Mouse (Mus musculus) midbrain, embryonic 12.5 days (tissue): ENCODE measurements around the gene Flii. TPM values are rescaled to one million over a fixed set of nuclear protein-coding genes. Genes with fewer than 3 reads are reported as not detected.
A peak's percentile ranks its signal among the peaks of the same experiment; 100 is the strongest.

Experiments
- ATAC-seq: fragments of 200-750 bp; cut with Nextera tagmentation; 2 replicates; pipeline ENCODE4 v1.8.0; 2017; ENCODE audit warnings: low read depth, moderate TSS enrichment, moderate library complexity; ENCODE audit not compliant: low FRiP score
- H3K27ac ChIP-seq: fragments of 300-500 bp; sonication (generic); replicated peaks from 2 replicates; pipeline ENCODE4 v1.5.1; 2016; ENCODE audit warnings: mild to moderate bottlenecking
- H3K27me3 ChIP-seq: fragments of 300-500 bp; sonication (generic); 2 replicates; pipeline ENCODE4 v1.6.1; 2016; ENCODE audit warnings: mild to moderate bottlenecking
- H3K36me3 ChIP-seq: fragments of 300-500 bp; sonication (generic); 2 replicates; pipeline ENCODE4 v1.6.1; 2016
- H3K4me1 ChIP-seq: fragments of 300-500 bp; sonication (generic); 2 replicates; pipeline ENCODE4 v1.6.1; 2016
- H3K4me2 ChIP-seq: fragments of 300-500 bp; sonication (generic); replicated peaks from 2 replicates; pipeline ENCODE4 v1.6.1; 2016; ENCODE audit warnings: mild to moderate bottlenecking, moderate library complexity
- H3K4me3 ChIP-seq: fragments of 300-500 bp; sonication (generic); 2 replicates; pipeline ENCODE4 v1.5.1; 2016; ENCODE audit warnings: mild to moderate bottlenecking
- H3K9ac ChIP-seq: fragments of 300-500 bp; sonication (generic); replicated peaks from 2 replicates; pipeline ENCODE4 v1.6.1; 2016; ENCODE audit warnings: mild to moderate bottlenecking, moderate library complexity
- H3K9me3 ChIP-seq: fragments of 300-500 bp; sonication (generic); 2 replicates; pipeline ENCODE4 v1.6.1; 2016; ENCODE audit warnings: mild to moderate bottlenecking
- WGBS: fragments of 180-500 bp; shearing (Covaris S2); methylation state at CpG from one replicate; pipeline ENCODE4 v1.1.7; 2016; 5-methylcytosine and 5-hydroxymethylcytosine counted together
- polyA plus RNA-seq: library from polyadenylated mRNA; unstranded; fragments of >200 nt; fragmentation: Nextera tagmentation; extraction: Ambion mirVana; gene quantifications from 2 replicates; pipeline ENCODE4 v1.2.1, GENCODE M21; 2016

Gene Flii
- polyA plus RNA-seq, 1 experiment from 2014 or later: 76.9 TPM

GRCm38 (mm10) chr11:60737450-60737849 lies 10.4 kb upstream of the Flii start:
- Histone ChIP-seq H3K4me1 (no peaks in the 10 kb centered on the region), H3K27ac (no peak overlapping the region), H3K9me3 (no peaks in the 10 kb centered on the region), H3K4me2 (no peak overlapping the region), H3K36me3 (peaks cover 50% of the 10 kb centered on the region), H3K9ac (no peak overlapping the region), H3K27me3 (no peaks in the 10 kb centered on the region), H3K4me3 (no peak overlapping the region)
- no peak for ATAC-seq

GRCm38 (mm10) chr11:60736491-60736890 lies 9.4 kb upstream of the Flii start:
- no peaks in the 10 kb centered on the region for H3K4me1 ChIP-seq
- no peak for ATAC-seq
- no peak overlapping the region for H3K4me2 ChIP-seq
- H3K4me3 ChIP-seq: no peak overlapping the region
- H3K27ac ChIP-seq: no peak overlapping the region
- H3K27me3 ChIP-seq: no peaks in the 10 kb centered on the region
- no peak overlapping the region for H3K9ac ChIP-seq
- H3K36me3 ChIP-seq: peaks cover 47% of the 10 kb centered on the region
- 88% methylated on average over 3 of the region's 3 CpGs for WGBS
- H3K9me3 ChIP-seq: no peaks in the 10 kb centered on the region

DNA sequence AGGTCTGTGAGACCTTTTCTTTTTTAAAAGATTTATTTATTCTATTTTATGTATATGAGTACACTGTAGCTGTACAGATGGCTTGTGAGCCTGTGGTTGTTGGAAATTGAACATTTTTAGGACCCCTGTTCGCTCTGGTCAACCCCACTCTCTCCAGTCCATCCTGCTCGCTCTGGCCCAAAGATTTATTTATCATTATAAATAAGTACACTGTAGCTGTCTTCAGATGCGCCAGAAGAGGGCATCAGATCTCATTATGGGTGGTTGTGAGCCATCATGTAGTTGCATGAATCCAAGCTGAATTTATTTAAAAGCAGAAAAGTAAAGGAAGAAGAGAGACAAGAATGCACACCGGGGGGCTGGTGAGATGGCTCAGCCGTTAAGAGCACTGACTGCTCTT lies 8.1 kb upstream of the Flii start:
- peaks cover 45% of the 10 kb centered on the region for H3K36me3 ChIP-seq
- H3K9ac ChIP-seq: no peak overlapping the region
- WGBS: 81% methylated on average over 5 of the region's 5 CpGs
- no peak for ATAC-seq
- no peaks in the 10 kb centered on the region for H3K4me1 ChIP-seq
- H3K4me3 ChIP-seq: no peak overlapping the region
- no peaks in the 10 kb centered on the region for H3K27me3 ChIP-seq
- no peak overlapping the region for H3K4me2 ChIP-seq
- no peak overlapping the region for H3K27ac ChIP-seq
- H3K9me3 ChIP-seq: no peaks in the 10 kb centered on the region

GRCm38 (mm10) chr11:60734206-60734605 lies 7.1 kb upstream of the Flii start:
- Histone ChIP-seq H3K36me3 (peaks cover 36% of the 10 kb centered on the region), H3K27me3 (no peaks in the 10 kb centered on the region), H3K4me1 (peaks cover 6% of the 10 kb centered on the region), H3K9ac (no peak overlapping the region), H3K4me3 (no peak overlapping the region), H3K9me3 (no peaks in the 10 kb centered on the region), H3K27ac (no peak overlapping the region), H3K4me2 (no peak overlapping the region)
- ATAC-seq: no peak
- WGBS: 88% methylated on average over 2 of the region's 2 CpGs

DNA sequence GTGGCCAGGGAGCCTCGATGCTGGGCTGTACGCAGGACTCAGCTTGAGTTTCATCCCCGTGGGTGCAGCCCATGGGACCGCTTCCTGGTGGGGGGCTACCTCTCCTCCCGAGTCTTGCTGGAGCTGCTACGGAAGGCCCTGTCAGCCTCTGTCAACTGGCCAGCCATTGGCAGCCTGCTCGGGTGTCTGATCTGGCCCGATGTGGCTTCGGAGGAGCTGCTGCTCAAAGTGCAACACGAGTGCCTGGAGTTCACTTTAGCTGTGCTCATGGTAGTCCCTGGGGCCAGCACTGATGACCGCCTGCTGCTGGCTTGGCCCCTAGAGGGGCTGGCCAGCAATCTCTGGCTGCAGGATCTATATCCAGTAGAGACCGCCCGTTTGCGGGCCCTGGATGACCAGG lies 4.2 kb upstream of the Flii start:
- Histone ChIP-seq H3K27ac (no peak overlapping the region), H3K9ac (no peak overlapping the region; the same call in 1 of the 2 replicates), H3K4me1 (peaks cover 26% of the 10 kb centered on the region), H3K27me3 (no peaks in the 10 kb centered on the region), H3K36me3 (peaks cover 36% of the 10 kb centered on the region), H3K9me3 (no peaks in the 10 kb centered on the region), H3K4me3 (no peak overlapping the region), H3K4me2 (no peak overlapping the region)
- 88% methylated on average over 14 of the region's 14 CpGs for WGBS
- ATAC-seq: no peak

- H3K4me3 ChIP-seq: no peak overlapping the region
- no peak overlapping the region for H3K9ac ChIP-seq
- peaks cover 36% of the 10 kb centered on the region for H3K36me3 ChIP-seq
- ATAC-seq: no peak
- no peak overlapping the region for H3K4me2 ChIP-seq
- H3K27me3 ChIP-seq: no peaks in the 10 kb centered on the region
- no peak overlapping the region for H3K27ac ChIP-seq
- peaks cover 31% of the 10 kb centered on the region for H3K4me1 ChIP-seq
- no peaks in the 10 kb centered on the region for H3K9me3 ChIP-seq
- WGBS: 85% methylated on average over 9 of the region's 9 CpGs
Observed at GRCm38 (mm10) chr11:60730169-60730568, 3.1 kb upstream of the Flii start.

- WGBS: 82% methylated on average over 6 of the region's 6 CpGs
- Histone ChIP-seq H3K4me1 (peaks cover 31% of the 10 kb centered on the region), H3K36me3 (peaks cover 40% of the 10 kb centered on the region), H3K9ac (no peak overlapping the region), H3K27ac (no peak overlapping the region), H3K27me3 (no peaks in the 10 kb centered on the region), H3K4me3 (peak overlapping the region; percentile 91), H3K4me2 (peak overlapping the region; percentile 75), H3K9me3 (no peaks in the 10 kb centered on the region)
- no peak for ATAC-seq
Observed at GRCm38 (mm10) chr11:60729217-60729641, 2.2 kb upstream of the Flii start.

GRCm38 (mm10) chr11:60728260-60728761 lies 1.2 kb upstream of the Flii start, which contains the start of gene Mief2:
Gene Mief2, plus strand, starts transcription at chr11:60728398.
- H3K9me3 ChIP-seq: no peaks in the 10 kb centered on the region
- under 1% methylated on average over 44 of the region's 44 CpGs for WGBS
- ATAC-seq: peak; percentile 83
- H3K27ac ChIP-seq: peak within 1 kb of the TSS; percentile 88
- no peaks in the 10 kb centered on the region for H3K27me3 ChIP-seq
- H3K36me3 ChIP-seq: peaks cover 41% of the 10 kb centered on the region
- peaks cover 31% of the 10 kb centered on the region for H3K4me1 ChIP-seq
- H3K9ac ChIP-seq: peak within 1 kb of the TSS; percentile 90
- H3K4me3 ChIP-seq: peak within 1 kb of the TSS; percentile 91
- H3K4me2 ChIP-seq: peak within 1 kb of the TSS; percentile 75

- Histone ChIP-seq H3K4me1 (peaks cover 31% of the 10 kb centered on the region), H3K4me2 (peak overlapping the region; percentile 75), H3K36me3 (peaks cover 41% of the 10 kb centered on the region), H3K27me3 (no peaks in the 10 kb centered on the region), H3K9me3 (no peaks in the 10 kb centered on the region), H3K9ac (peak overlapping the region; percentile 90), H3K4me3 (peak overlapping the region; percentile 91), H3K27ac (peak overlapping the region; percentile 88)
- WGBS: 8% methylated on average over 12 of the region's 12 CpGs
- peak; percentile 28 for ATAC-seq
Observed at GRCm38 (mm10) chr11:60727392-60728140, 503 bp upstream of the Flii start.

- Histone ChIP-seq H3K27ac (no peak overlapping the region), H3K9me3 (no peaks in the 10 kb centered on the region), H3K4me2 (no peak overlapping the region), H3K4me1 (no peaks in the 10 kb centered on the region), H3K9ac (no peak overlapping the region), H3K36me3 (peaks cover 100% of the 10 kb centered on the region), H3K4me3 (no peak overlapping the region), H3K27me3 (no peaks in the 10 kb centered on the region)
- no peak for ATAC-seq
- WGBS: 95% methylated on average over 5 of the region's 5 CpGs
Observed at GRCm38 (mm10) chr11:60719263-60719662, 7.8 kb downstream of the Flii start.

GRCm38 (mm10) chr11:60715833-60716232 lies 11.2 kb downstream of the Flii start:
- no peak overlapping the region for H3K9ac ChIP-seq
- H3K36me3 ChIP-seq: peaks cover 100% of the 10 kb centered on the region
- no peak overlapping the region for H3K27ac ChIP-seq
- H3K4me3 ChIP-seq: no peak overlapping the region
- H3K4me1 ChIP-seq: no peaks in the 10 kb centered on the region
- 92% methylated on average over 5 of the region's 5 CpGs for WGBS
- H3K4me2 ChIP-seq: no peak overlapping the region
- ATAC-seq: no peak
- H3K27me3 ChIP-seq: no peaks in the 10 kb centered on the region
- no peaks in the 10 kb centered on the region for H3K9me3 ChIP-seq

GRCm38 (mm10) chr11:60712639-60713255 lies 14.3 kb downstream of the Flii start:
- ATAC-seq: no peak
- Histone ChIP-seq H3K4me3 (no peak overlapping the region), H3K4me1 (no peaks in the 10 kb centered on the region), H3K4me2 (no peak overlapping the region), H3K9ac (0 out of 2 replicates have a peak overlapping the region, but pooled peaks have one; percentile 11), H3K27ac (no peak overlapping the region), H3K9me3 (no peaks in the 10 kb centered on the region), H3K36me3 (peaks cover 100% of the 10 kb centered on the region), H3K27me3 (no peaks in the 10 kb centered on the region)
- WGBS: 96% methylated on average over 13 of the region's 13 CpGs
